ENCODE assay signal across 14 mouse cellular contexts in the genomic region with DNA sequence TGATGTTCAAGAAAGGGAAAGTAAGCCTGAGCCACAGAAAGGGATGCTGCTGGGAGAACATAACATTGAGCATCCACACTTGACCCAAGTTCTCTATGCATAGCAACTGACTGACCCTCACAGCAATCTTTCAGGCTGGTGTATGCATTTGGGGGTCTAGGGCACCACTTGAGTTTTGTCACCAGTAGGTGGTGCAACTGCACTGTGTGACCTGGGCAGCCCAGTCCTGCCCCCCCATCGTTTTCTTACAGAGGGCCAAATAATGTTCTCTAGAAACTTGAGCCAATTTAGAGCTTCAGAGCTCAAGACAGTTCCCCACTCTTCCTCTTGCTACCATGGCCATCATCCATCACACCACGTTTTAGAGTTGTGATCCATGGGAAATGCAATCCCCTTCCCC. TPM values are rescaled to one million over a fixed set of nuclear protein-coding genes. Genes with fewer than 3 reads are reported as not detected.
DNase-seq lines count a peak whose midpoint lies in the region; TF ChIP-seq lines count a peak whose summit lies in the region.
"Had no signal": no experiment of that assay in that cellular context is flagged by ENCODE, and none has a peak within 500 bp of the region (broad histone marks: within the 10 kb centered on the region; RNA-seq: fewer than 3 reads in every experiment).

No protein-coding gene starts in this region.

- H3K4me1 ChIP-seq in kidney, adult 2 months (ENCODE audit: control insufficient read depth, insufficient read depth, low read length): no peaks in the 10 kb centered on the region
- H3K4me1 ChIP-seq in embryonic fibroblast, embryonic 13.5 days (ENCODE audit: control insufficient read depth, insufficient read depth, low read length): no peaks in the 10 kb centered on the region
- H3K4me1 ChIP-seq: hindbrain, embryonic 15.5 days had no signal

- H3K4me3 ChIP-seq in kidney, adult 2 months (ENCODE audit: insufficient read depth, low read depth, low read length): no peak overlapping the region
- H3K4me3 ChIP-seq in embryonic fibroblast, embryonic 13.5 days (ENCODE audit: insufficient read depth, low read length): no peak overlapping the region
- H3K4me3 ChIP-seq: hindbrain, embryonic 15.5 days had no signal

- 29% methylated on average over 2 of the region's 2 CpGs for WGBS in kidney, adult 2 months

- TF ChIP-seq CTCF in kidney, adult 2 months (conservative IDR thresholded peaks at IDR 0.05; ENCODE audit: insufficient read depth, insufficient read length, low read depth, low read length): peak; percentile 57
- peak; percentile 40; the same call in 1 of the 2 replicates for TF ChIP-seq CTCF in embryonic fibroblast, embryonic 13.5 days (IDR thresholded peaks at IDR 0.05; ENCODE audit: borderline replicate concordance, insufficient read depth, low read length)

- H3K27me3 ChIP-seq in kidney, adult 2 months (replicated peaks; ENCODE audit: control insufficient read depth, insufficient read depth, low read length): no peaks in the 10 kb centered on the region
- H3K27me3 ChIP-seq: hindbrain, embryonic 15.5 days had no signal

- H3K36me3 ChIP-seq in kidney, adult 2 months (ENCODE audit: control insufficient read depth, insufficient read depth, low read length): peaks cover 1% of the 10 kb centered on the region; the same call in 1 of the 2 replicates

- no peak overlapping the region for H3K27ac ChIP-seq in kidney, adult 2 months (ENCODE audit: insufficient read depth, low read depth, low read length)
- no peak overlapping the region for H3K27ac ChIP-seq in embryonic fibroblast, embryonic 13.5 days (ENCODE audit: insufficient read depth, low read length)
- H3K27ac ChIP-seq: hindbrain, embryonic 15.5 days had no signal

- peak; percentile 19 for DNase-seq in adrenal gland, postnatal 10 days
- no peak for DNase-seq in adrenal gland, adult 8-10 months
- DNase-seq in kidney, adult 2 months: peak; percentile 14
- DNase-seq in kidney, adult 8-10 months: no peak
- DNase-seq in A20 (ENCODE audit: low read depth, low spot score) (peak; percentile 24), MN1 (ENCODE audit: low spot score) (no peak)
- no peak for DNase-seq in gastrocnemius, adult 18-20 months (ENCODE audit: low spot score)
- DNase-seq: cerebellum, adult 2 months; heart, adult 18-20 months had no signal

- no peak for TF ChIP-seq POLR2A in kidney, adult 2 months (IDR thresholded peaks at IDR 0.05; ENCODE audit: low read depth, low read length)
- no peak for TF ChIP-seq POLR2A in embryonic fibroblast, embryonic 13.5 days (IDR thresholded peaks at IDR 0.05; ENCODE audit: low read depth, low read length)

RNA-seq across cellular contexts. Expression of gene Dzip1l, which starts 42.3 kb away (rescaled TPM):
- total RNA-seq in adrenal gland, postnatal 10 days (2021): 1 to 10 TPM; 5.2 to 7.1 TPM
- 1 to 10 TPM; 4.8 to 6.8 (median 5.1) TPM for total RNA-seq in adrenal gland, adult 8-10 months (2022)
- polyA plus RNA-seq in kidney, adult 2 months (2012; rRNA removed): 6.8 and 7.2 TPM in 2 replicates
- 26.5 and 29.9 TPM in 2 replicates for polyA plus RNA-seq in embryonic fibroblast, embryonic 13.5 days (2011; ENCODE audit: insufficient read length, low read depth, missing spikeins)
- total RNA-seq in gastrocnemius, adult 18-20 months (2021): 1 to 10 TPM in 1 of 2 experiments, under 1 TPM in 1; 0.75 to 1.6 TPM
- total RNA-seq: monocyte, adult 5-6 weeks had no signal

RNA-seq across cellular contexts. Expression of gene Cldn18, which starts 45.5 kb away (rescaled TPM):
- total RNA-seq in adrenal gland, postnatal 10 days (2021): not detected
- not detected for total RNA-seq in adrenal gland, adult 8-10 months (2022)
- 0.08 and 0.11 TPM in 2 replicates for polyA plus RNA-seq in kidney, adult 2 months (2012; rRNA removed)
- polyA plus RNA-seq in embryonic fibroblast, embryonic 13.5 days (2011; ENCODE audit: insufficient read length, low read depth, missing spikeins): not detected in 2 replicates
- total RNA-seq in gastrocnemius, adult 18-20 months (2021): not detected
- total RNA-seq: heart, adult 18-20 months; layer of hippocampus, postnatal 25 days; monocyte, adult 5-6 weeks had no signal
- polyA plus RNA-seq: activated CD4-positive, CD25-positive, alpha-beta regulatory T cell, adult 4 months; cerebellum, adult 2 months had no signal

RNA-seq across cellular contexts. Expression of gene A4gnt, which starts 59.3 kb away (rescaled TPM):
- total RNA-seq in adrenal gland, postnatal 10 days (2021): not detected
- not detected for total RNA-seq in adrenal gland, adult 8-10 months (2022)
- 7.9 TPM in 2 replicates for polyA plus RNA-seq in kidney, adult 2 months (2012; rRNA removed)
- not detected in 2 replicates for polyA plus RNA-seq in embryonic fibroblast, embryonic 13.5 days (2011; ENCODE audit: insufficient read length, low read depth, missing spikeins)
- total RNA-seq in gastrocnemius, adult 18-20 months (2021): not detected
- total RNA-seq: heart, adult 18-20 months; layer of hippocampus, postnatal 25 days; monocyte, adult 5-6 weeks had no signal
- polyA plus RNA-seq: activated CD4-positive, CD25-positive, alpha-beta regulatory T cell, adult 4 months; cerebellum, adult 2 months; hindbrain, embryonic 15.5 days had no signal

Comparison
In these comparisons a context has a peak if more than half of its experiments do, and no peak if none do; other contexts are left out.
1. DNase-seq: peak in adrenal gland, postnatal 10 days (single experiment), kidney, adult 2 months (single experiment) and A20 (single experiment); none in adrenal gland, adult 8-10 months (single experiment), kidney, adult 8-10 months (0 of 2), MN1 (single experiment) and gastrocnemius, adult 18-20 months (single experiment).